Mouse (Mus musculus) stomach, embryonic 14.5 days (tissue): ENCODE data around the gene Dip2a. TPM values are rescaled to one million over a fixed set of nuclear protein-coding genes. Genes with fewer than 3 reads are reported as not detected.

Source experiments
- ATAC-seq: fragments of 200-750 bp; cut with Nextera tagmentation; 2 replicates; pipeline ENCODE4 v1.8.0; 2017; ENCODE audit warnings: low read depth, moderate TSS enrichment; ENCODE audit not compliant: insufficient number of reproducible peaks, insufficient read depth, low FRiP score
- H3K27ac ChIP-seq: fragments of 300-500 bp; sonication (generic); 2 replicates; pipeline ENCODE4 v1.5.1; 2014; ENCODE audit warnings: mild to moderate bottlenecking, low read length, moderate library complexity, mixed read lengths
- H3K27me3 ChIP-seq: fragments of 300-500 bp; sonication (generic); 2 replicates; pipeline ENCODE4 v1.6.1; 2014; ENCODE audit warnings: low read length, control low read depth, mixed read lengths; ENCODE audit not compliant: control insufficient read depth, insufficient read depth
- H3K36me3 ChIP-seq: fragments of 300-500 bp; sonication (generic); 2 replicates; pipeline ENCODE4 v1.6.1; 2014; ENCODE audit warnings: mild to moderate bottlenecking, control low read depth, low read length, moderate library complexity, mixed read lengths; ENCODE audit not compliant: control insufficient read depth, insufficient read depth
- H3K4me1 ChIP-seq: fragments of 300-500 bp; sonication (generic); 2 replicates; pipeline ENCODE4 v1.6.1; 2014; ENCODE audit warnings: low read length, control low read depth, mixed read lengths; ENCODE audit not compliant: control insufficient read depth, insufficient read depth
- H3K4me2 ChIP-seq: fragments of 300-500 bp; sonication (generic); replicated peaks from 2 replicates; pipeline ENCODE4 v1.6.1; 2014; ENCODE audit warnings: low read depth, low read length, control low read depth
- H3K4me3 ChIP-seq: fragments of 300-500 bp; sonication (generic); 2 replicates; pipeline ENCODE4 v1.5.1; 2014; ENCODE audit warnings: low read depth, low read length, control low read depth
- H3K9ac ChIP-seq: fragments of 300-500 bp; sonication (generic); replicated peaks from 2 replicates; pipeline ENCODE4 v1.6.1; 2014; ENCODE audit warnings: low read depth, mild to moderate bottlenecking, control low read depth, low read length, moderate library complexity, mixed read lengths
- H3K9me3 ChIP-seq: fragments of 300-500 bp; sonication (generic); 2 replicates; pipeline ENCODE4 v1.6.1; 2016; ENCODE audit warnings: low read depth, low read length, control low read depth; ENCODE audit not compliant: control insufficient read depth
- WGBS: fragments of 180-500 bp; shearing (Covaris S2); extraction: QIAGEN DNeasy Blood & Tissue Kit; methylation state at CpG from one replicate; pipeline ENCODE4 v1.1.7; 2014; 5-methylcytosine and 5-hydroxymethylcytosine counted together
- polyA plus RNA-seq: library from polyadenylated mRNA; unstranded; fragments of >200 nt; fragmentation: Nextera tagmentation; extraction: Ambion mirVana; gene quantifications from 2 replicates; pipeline ENCODE4 v1.2.1, GENCODE M21; 2014

Gene Dip2a
- polyA plus RNA-seq, result 7.8 TPM in 2 replicates

GRCm38 (mm10) chr10:76344711-76345539 is at the start of gene Dip2a:
Gene Dip2a, minus strand, starts transcription at chr10:76345291.
- peaks cover 4% of the 10 kb centered on the region; the same call in 1 of the 2 replicates for H3K36me3 ChIP-seq
- H3K27me3 ChIP-seq, result no peaks in the 10 kb centered on the region
- peak within 1 kb of the TSS; percentile 93 for H3K4me3 ChIP-seq
- peak within 1 kb of the TSS; percentile 90 for H3K9ac ChIP-seq
- no peaks in the 10 kb centered on the region for H3K9me3 ChIP-seq
- peak within 1 kb of the TSS; percentile 91 for H3K4me2 ChIP-seq
- ATAC-seq, result peak; percentile 94
- peak within 1 kb of the TSS; percentile 80 for H3K27ac ChIP-seq
- H3K4me1 ChIP-seq, result peaks cover 12% of the 10 kb centered on the region
- under 1% methylated on average over 87 of the region's 94 CpGs for WGBS

GRCm38 (mm10) chr10:76392596-76392995 is 47.5 kb upstream of the Dip2a start:
- Histone ChIP-seq H3K36me3 (peaks cover 53% of the 10 kb centered on the region), H3K9ac (no peak overlapping the region), H3K4me1 (no peaks in the 10 kb centered on the region), H3K27ac (no peak overlapping the region), H3K4me2 (no peak overlapping the region), H3K27me3 (no peaks in the 10 kb centered on the region), H3K4me3 (no peak overlapping the region), H3K9me3 (no peaks in the 10 kb centered on the region)
- no peak for ATAC-seq
- WGBS, result 93% methylated on average over 12 of the region's 12 CpGs

- Histone ChIP-seq H3K27me3 (no peaks in the 10 kb centered on the region), H3K4me1 (no peaks in the 10 kb centered on the region), H3K9me3 (no peaks in the 10 kb centered on the region), H3K9ac (no peak overlapping the region), H3K4me3 (no peak overlapping the region), H3K36me3 (peaks cover 55% of the 10 kb centered on the region), H3K4me2 (no peak overlapping the region), H3K27ac (no peak overlapping the region)
- ATAC-seq, result no peak
- 81% methylated on average over 9 of the region's 9 CpGs for WGBS
Observed at GRCm38 (mm10) chr10:76391786-76392185, 46.7 kb upstream of the Dip2a start.

- no peak for ATAC-seq
- no peaks in the 10 kb centered on the region for H3K4me1 ChIP-seq
- no peak overlapping the region for H3K27ac ChIP-seq
- H3K9me3 ChIP-seq, result no peaks in the 10 kb centered on the region
- H3K4me2 ChIP-seq, result no peak overlapping the region
- no peak overlapping the region for H3K4me3 ChIP-seq
- peaks cover 58% of the 10 kb centered on the region for H3K36me3 ChIP-seq
- WGBS, result 96% methylated on average over 9 of the region's 9 CpGs
- no peak overlapping the region for H3K9ac ChIP-seq
- H3K27me3 ChIP-seq, result no peaks in the 10 kb centered on the region
Observed at GRCm38 (mm10) chr10:76391166-76391565, 46.1 kb upstream of the Dip2a start.

GRCm38 (mm10) chr10:76374981-76375380 is 29.9 kb upstream of the Dip2a start:
- 91% methylated on average over 18 of the region's 18 CpGs for WGBS
- no peaks in the 10 kb centered on the region for H3K9me3 ChIP-seq
- no peak overlapping the region for H3K4me2 ChIP-seq
- H3K4me1 ChIP-seq, result no peaks in the 10 kb centered on the region
- H3K27ac ChIP-seq, result no peak overlapping the region
- peaks cover 56% of the 10 kb centered on the region for H3K36me3 ChIP-seq
- no peak overlapping the region for H3K4me3 ChIP-seq
- no peaks in the 10 kb centered on the region for H3K27me3 ChIP-seq
- no peak for ATAC-seq
- H3K9ac ChIP-seq, result no peak overlapping the region

- no peak overlapping the region for H3K9ac ChIP-seq
- no peak overlapping the region for H3K27ac ChIP-seq
- no peak for ATAC-seq
- no peak overlapping the region for H3K4me2 ChIP-seq
- no peaks in the 10 kb centered on the region for H3K27me3 ChIP-seq
- WGBS, result 85% methylated on average over 3 of the region's 3 CpGs
- no peaks in the 10 kb centered on the region for H3K9me3 ChIP-seq
- H3K4me1 ChIP-seq, result no peaks in the 10 kb centered on the region
- no peak overlapping the region for H3K4me3 ChIP-seq
- peaks cover 48% of the 10 kb centered on the region for H3K36me3 ChIP-seq
Observed at GRCm38 (mm10) chr10:76371736-76372135, 26.6 kb upstream of the Dip2a start.

GRCm38 (mm10) chr10:76368766-76369165 is 23.7 kb upstream of the Dip2a start:
- Histone ChIP-seq H3K9ac (no peak overlapping the region), H3K4me3 (no peak overlapping the region), H3K36me3 (peaks cover 44% of the 10 kb centered on the region), H3K9me3 (no peaks in the 10 kb centered on the region), H3K27me3 (no peaks in the 10 kb centered on the region), H3K4me2 (no peak overlapping the region), H3K4me1 (no peaks in the 10 kb centered on the region), H3K27ac (no peak overlapping the region)
- 90% methylated on average over 13 of the region's 13 CpGs for WGBS
- ATAC-seq, result no peak

- Histone ChIP-seq H3K4me3 (no peak overlapping the region), H3K36me3 (peaks cover 19% of the 10 kb centered on the region; the same call in 1 of the 2 replicates), H3K4me1 (no peaks in the 10 kb centered on the region), H3K9ac (no peak overlapping the region), H3K27me3 (no peaks in the 10 kb centered on the region), H3K4me2 (no peak overlapping the region), H3K27ac (no peak overlapping the region), H3K9me3 (no peaks in the 10 kb centered on the region)
- 89% methylated on average over 3 of the region's 3 CpGs for WGBS
- ATAC-seq, result no peak
Observed at GRCm38 (mm10) chr10:76363233-76363632, 18.1 kb upstream of the Dip2a start.
